Mouse (Mus musculus): ENCODE results near the gene Gm37240. TPM values are rescaled to one million over a fixed set of nuclear protein-coding genes. Genes with fewer than 3 reads are reported as not detected.

Gm37240 gene
- polyA plus RNA-seq, 1 experiment from 2014 or later = 11.4 TPM

- H3K9me3 ChIP-seq (replicated peaks; ENCODE audit: control insufficient read depth, low read length) = no peaks in the 10 kb centered on the region
- no peaks in the 10 kb centered on the region for H3K36me3 ChIP-seq (ENCODE audit: control insufficient read depth, insufficient read depth, low read length)
- no peak overlapping the region for H3K4me2 ChIP-seq (ENCODE audit: low read depth, low read length)
- H3K4me1 ChIP-seq (ENCODE audit: control insufficient read depth, insufficient read depth, low read length) = no peaks in the 10 kb centered on the region
- H3K4me3 ChIP-seq (replicated peaks; ENCODE audit: low read length) = no peak overlapping the region
- 73% methylated on average over 4 of the region's 4 CpGs for WGBS
- H3K27me3 ChIP-seq (ENCODE audit: control insufficient read depth, insufficient read depth, low read length) = no peaks in the 10 kb centered on the region
- ATAC-seq (ENCODE audit: insufficient read depth, low FRiP score) = no peak
- no peak overlapping the region for H3K27ac ChIP-seq (ENCODE audit: low read length)
- no peak overlapping the region for H3K9ac ChIP-seq (ENCODE audit: low read length)
These were observed 391.2 kb downstream of the Gm37240 start for GRCm38 (mm10) chr3:85496146-85496545.

GRCm38 (mm10) chr3:85493796-85494195, 393.5 kb downstream of the Gm37240 start:
- H3K4me2 ChIP-seq (ENCODE audit: low read depth, low read length) = no peak overlapping the region
- 78% methylated on average over 8 of the region's 8 CpGs for WGBS

GRCm38 (mm10) chr3:85490204-85490603, 397.1 kb downstream of the Gm37240 start:
- Histone ChIP-seq H3K27ac (ENCODE audit: low read length) (no peak overlapping the region), H3K9me3 (replicated peaks; ENCODE audit: control insufficient read depth, low read length) (no peaks in the 10 kb centered on the region), H3K4me1 (ENCODE audit: control insufficient read depth, insufficient read depth, low read length) (no peaks in the 10 kb centered on the region), H3K27me3 (ENCODE audit: control insufficient read depth, insufficient read depth, low read length) (no peaks in the 10 kb centered on the region), H3K36me3 (ENCODE audit: control insufficient read depth, insufficient read depth, low read length) (no peaks in the 10 kb centered on the region), H3K4me3 (replicated peaks; ENCODE audit: low read length) (no peak overlapping the region), H3K4me2 (ENCODE audit: low read depth, low read length) (no peak overlapping the region), H3K9ac (ENCODE audit: low read length) (no peak overlapping the region)
- 92% methylated on average over 3 of the region's 3 CpGs for whole genome bisulfite sequencing
- ATAC-seq (ENCODE audit: insufficient read depth, low FRiP score) = no peak

More at GRCm38 (mm10) chr3:85493796-85494195, 393.5 kb downstream of the Gm37240 start:
- Histone ChIP-seq H3K36me3 (ENCODE audit: control insufficient read depth, insufficient read depth, low read length) (no peaks in the 10 kb centered on the region), H3K9me3 (replicated peaks; ENCODE audit: control insufficient read depth, low read length) (no peaks in the 10 kb centered on the region), H3K4me1 (ENCODE audit: control insufficient read depth, insufficient read depth, low read length) (no peaks in the 10 kb centered on the region), H3K27ac (ENCODE audit: low read length) (no peak overlapping the region), H3K4me3 (replicated peaks; ENCODE audit: low read length) (no peak overlapping the region), H3K27me3 (ENCODE audit: control insufficient read depth, insufficient read depth, low read length) (no peaks in the 10 kb centered on the region), H3K9ac (ENCODE audit: low read length) (no peak overlapping the region)
- ATAC-seq (ENCODE audit: insufficient read depth, low FRiP score) = no peak

GRCm38 (mm10) chr3:85487379-85487778, 399.9 kb downstream of the Gm37240 start:
- Histone ChIP-seq H3K27me3 (ENCODE audit: control insufficient read depth, insufficient read depth, low read length) (no peaks in the 10 kb centered on the region), H3K4me1 (ENCODE audit: control insufficient read depth, insufficient read depth, low read length) (no peaks in the 10 kb centered on the region; the same call in 1 of the 2 replicates), H3K9ac (ENCODE audit: low read length) (no peak overlapping the region), H3K27ac (ENCODE audit: low read length) (no peak overlapping the region), H3K4me3 (replicated peaks; ENCODE audit: low read length) (no peak overlapping the region), H3K36me3 (ENCODE audit: control insufficient read depth, insufficient read depth, low read length) (no peaks in the 10 kb centered on the region), H3K4me2 (ENCODE audit: low read depth, low read length) (no peak overlapping the region), H3K9me3 (replicated peaks; ENCODE audit: control insufficient read depth, low read length) (no peaks in the 10 kb centered on the region)
- ATAC-seq (ENCODE audit: insufficient read depth, low FRiP score) = no peak
- 76% methylated on average over 6 of the region's 6 CpGs for WGBS

GRCm38 (mm10) chr3:85485536-85486190, 401.7 kb downstream of the Gm37240 start:
- Histone ChIP-seq H3K9ac (ENCODE audit: low read length) (no peak overlapping the region), H3K27ac (ENCODE audit: low read length) (no peak overlapping the region), H3K4me2 (ENCODE audit: low read depth, low read length) (no peak overlapping the region), H3K9me3 (replicated peaks; ENCODE audit: control insufficient read depth, low read length) (peaks cover 2% of the 10 kb centered on the region; the same call in 1 of the 2 replicates), H3K27me3 (ENCODE audit: control insufficient read depth, insufficient read depth, low read length) (no peaks in the 10 kb centered on the region), H3K4me3 (replicated peaks; ENCODE audit: low read length) (no peak overlapping the region), H3K4me1 (ENCODE audit: control insufficient read depth, insufficient read depth, low read length) (no peaks in the 10 kb centered on the region; the same call in 1 of the 2 replicates), H3K36me3 (ENCODE audit: control insufficient read depth, insufficient read depth, low read length) (no peaks in the 10 kb centered on the region)
- no peak for ATAC-seq (ENCODE audit: insufficient read depth, low FRiP score)
- 48% methylated on average over 3 of the region's 3 CpGs for WGBS

GRCm38 (mm10) chr3:85482636-85483035, 404.7 kb downstream of the Gm37240 start:
- 28% methylated on average over 5 of the region's 5 CpGs for WGBS
- Histone ChIP-seq H3K9ac (ENCODE audit: low read length) (no peak overlapping the region), H3K27me3 (ENCODE audit: control insufficient read depth, insufficient read depth, low read length) (no peaks in the 10 kb centered on the region), H3K27ac (ENCODE audit: low read length) (no peak overlapping the region), H3K9me3 (replicated peaks; ENCODE audit: control insufficient read depth, low read length) (peaks cover 3% of the 10 kb centered on the region; the same call in 1 of the 2 replicates), H3K4me1 (ENCODE audit: control insufficient read depth, insufficient read depth, low read length) (peaks cover 3% of the 10 kb centered on the region), H3K4me3 (replicated peaks; ENCODE audit: low read length) (no peak overlapping the region), H3K4me2 (ENCODE audit: low read depth, low read length) (no peak overlapping the region), H3K36me3 (ENCODE audit: control insufficient read depth, insufficient read depth, low read length) (no peaks in the 10 kb centered on the region)
- ATAC-seq (ENCODE audit: insufficient read depth, low FRiP score) = peak; percentile 71

- Histone ChIP-seq H3K36me3 (ENCODE audit: control insufficient read depth, insufficient read depth, low read length) (no peaks in the 10 kb centered on the region), H3K9ac (ENCODE audit: low read length) (no peak overlapping the region), H3K4me2 (ENCODE audit: low read depth, low read length) (no peak overlapping the region), H3K4me3 (replicated peaks; ENCODE audit: low read length) (no peak overlapping the region), H3K9me3 (replicated peaks; ENCODE audit: control insufficient read depth, low read length) (peaks cover 3% of the 10 kb centered on the region; the same call in 1 of the 2 replicates), H3K27ac (ENCODE audit: low read length) (no peak overlapping the region), H3K27me3 (ENCODE audit: control insufficient read depth, insufficient read depth, low read length) (no peaks in the 10 kb centered on the region), H3K4me1 (ENCODE audit: control insufficient read depth, insufficient read depth, low read length) (peaks cover 3% of the 10 kb centered on the region)
- WGBS = 62% methylated on average over 1 of the region's 1 CpGs
- no peak for ATAC-seq (ENCODE audit: insufficient read depth, low FRiP score)
These were observed 406.7 kb downstream of the Gm37240 start for GRCm38 (mm10) chr3:85480638-85481037.

- Histone ChIP-seq H3K27ac (ENCODE audit: low read length) (no peak overlapping the region), H3K4me2 (ENCODE audit: low read depth, low read length) (no peak overlapping the region), H3K9me3 (replicated peaks; ENCODE audit: control insufficient read depth, low read length) (peaks cover 3% of the 10 kb centered on the region; the same call in 1 of the 2 replicates), H3K4me1 (ENCODE audit: control insufficient read depth, insufficient read depth, low read length) (peaks cover 3% of the 10 kb centered on the region), H3K27me3 (ENCODE audit: control insufficient read depth, insufficient read depth, low read length) (no peaks in the 10 kb centered on the region), H3K4me3 (replicated peaks; ENCODE audit: low read length) (no peak overlapping the region), H3K9ac (ENCODE audit: low read length) (no peak overlapping the region), H3K36me3 (ENCODE audit: control insufficient read depth, insufficient read depth, low read length) (no peaks in the 10 kb centered on the region)
- WGBS = 88% methylated on average over 8 of the region's 8 CpGs
- no peak for ATAC-seq (ENCODE audit: insufficient read depth, low FRiP score)
These were observed 408.6 kb downstream of the Gm37240 start for GRCm38 (mm10) chr3:85478731-85479130.

- Histone ChIP-seq H3K4me1 (ENCODE audit: control insufficient read depth, insufficient read depth, low read length) (no peaks in the 10 kb centered on the region), H3K4me2 (ENCODE audit: low read depth, low read length) (no peak overlapping the region), H3K36me3 (ENCODE audit: control insufficient read depth, insufficient read depth, low read length) (no peaks in the 10 kb centered on the region), H3K9ac (ENCODE audit: low read length) (no peak overlapping the region), H3K27me3 (ENCODE audit: control insufficient read depth, insufficient read depth, low read length) (no peaks in the 10 kb centered on the region), H3K4me3 (replicated peaks; ENCODE audit: low read length) (no peak overlapping the region), H3K27ac (ENCODE audit: low read length) (no peak overlapping the region), H3K9me3 (replicated peaks; ENCODE audit: control insufficient read depth, low read length) (no peaks in the 10 kb centered on the region)
- no peak for ATAC-seq (ENCODE audit: insufficient read depth, low FRiP score)
- WGBS = 62% methylated on average over 6 of the region's 6 CpGs
These were observed 417.6 kb downstream of the Gm37240 start for GRCm38 (mm10) chr3:85469711-85470110.
